Mouse (Mus musculus) CD4-positive, CD25-positive, alpha-beta regulatory T cell, adult 9 weeks (primary cell): Measurements from ENCODE around the gene Ap3d1. TPM values are rescaled to one million over a fixed set of nuclear protein-coding genes. Genes with fewer than 3 reads are reported as not detected.

Source experiments
- polyA plus RNA-seq: library from polyadenylated mRNA; unstranded; fragments of 100-300 nt; shearing (Covaris generic); gene quantifications from one replicate; pipeline ENCODE4 v1.2.1, GENCODE M21; 2017

Gene Ap3d1
- 34.9 TPM for polyA plus RNA-seq

DNA sequence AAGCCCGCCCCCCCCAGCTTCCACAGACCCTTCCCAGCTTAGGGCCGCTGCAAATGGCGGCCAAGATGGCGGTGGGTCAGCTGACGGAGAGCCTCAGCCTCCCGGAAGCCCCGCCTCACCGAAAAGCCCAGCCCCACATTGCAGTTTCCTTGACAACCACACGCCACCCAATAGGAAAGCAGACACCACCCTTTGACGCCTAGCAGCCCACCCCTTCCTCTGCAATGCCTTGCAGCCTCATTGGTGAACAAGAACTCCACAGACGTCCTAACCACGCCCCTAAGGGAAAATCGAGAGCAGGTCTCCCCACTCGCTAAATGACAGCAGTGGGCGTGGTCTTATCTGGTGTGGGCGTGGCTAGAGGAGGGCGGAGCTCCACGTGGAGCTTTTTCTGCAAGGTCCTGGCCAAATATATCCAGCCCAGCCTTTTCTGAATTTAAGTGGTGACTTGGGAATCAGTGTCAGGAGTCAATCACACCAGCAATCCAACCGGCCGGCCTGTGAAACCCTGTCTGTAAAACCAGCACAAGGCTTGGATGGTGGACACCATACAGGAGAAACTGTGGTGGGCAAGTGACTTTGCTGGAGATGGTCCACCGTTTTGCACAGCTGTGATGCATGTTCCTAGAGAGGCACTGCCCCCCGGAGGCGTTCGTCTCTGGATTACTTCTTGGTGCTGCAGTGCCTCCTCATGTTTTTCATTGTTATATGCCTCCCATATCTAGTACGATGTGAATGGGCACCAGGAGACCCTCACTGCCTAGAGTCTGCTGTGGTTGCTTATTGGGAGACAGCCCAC lies at the start of gene Ap3d1:
Gene Ap3d1 (minus strand): TSS at position 85 of the 799 bp plus-strand sequence.

DNA sequence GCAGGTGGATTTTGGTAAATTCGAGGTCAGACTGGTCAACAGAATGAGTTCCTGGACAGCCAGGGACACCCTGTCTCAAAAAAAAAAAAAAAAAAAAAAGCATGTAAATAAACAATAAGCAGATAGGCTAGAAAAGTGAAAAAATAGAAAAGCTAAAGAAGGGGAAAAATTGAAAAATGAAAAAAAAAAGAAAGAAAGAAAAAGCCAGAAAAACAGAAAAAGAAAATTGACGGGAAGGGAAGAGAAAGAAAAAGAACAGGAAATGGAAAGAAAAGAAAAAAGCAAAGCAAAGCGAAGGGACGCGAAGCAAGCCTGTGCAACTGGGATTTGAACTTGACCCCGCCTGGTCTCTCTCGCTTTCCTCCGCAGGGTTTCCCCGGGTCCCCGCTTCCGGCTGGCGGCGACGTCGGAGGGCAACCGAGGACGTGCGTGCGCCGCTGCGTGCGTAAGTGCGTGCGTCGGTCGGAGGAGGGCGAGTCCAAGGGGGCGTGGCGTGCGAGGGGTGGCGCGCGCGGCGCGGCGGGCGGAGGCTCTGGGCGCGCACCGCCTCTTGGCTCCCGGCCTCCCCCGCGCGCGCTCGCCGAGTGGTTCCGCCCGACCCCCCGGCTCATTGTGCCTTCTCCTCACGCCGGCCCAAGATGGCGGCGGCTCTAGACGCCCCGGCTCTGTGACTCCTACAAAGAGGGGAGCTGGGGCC lies 12.7 kb upstream of the Ap3d1 start, which contains the start of gene Dot1l:
Gene Dot1l (plus strand): TSS at position 613 of the 697 bp plus-strand sequence.

DNA sequence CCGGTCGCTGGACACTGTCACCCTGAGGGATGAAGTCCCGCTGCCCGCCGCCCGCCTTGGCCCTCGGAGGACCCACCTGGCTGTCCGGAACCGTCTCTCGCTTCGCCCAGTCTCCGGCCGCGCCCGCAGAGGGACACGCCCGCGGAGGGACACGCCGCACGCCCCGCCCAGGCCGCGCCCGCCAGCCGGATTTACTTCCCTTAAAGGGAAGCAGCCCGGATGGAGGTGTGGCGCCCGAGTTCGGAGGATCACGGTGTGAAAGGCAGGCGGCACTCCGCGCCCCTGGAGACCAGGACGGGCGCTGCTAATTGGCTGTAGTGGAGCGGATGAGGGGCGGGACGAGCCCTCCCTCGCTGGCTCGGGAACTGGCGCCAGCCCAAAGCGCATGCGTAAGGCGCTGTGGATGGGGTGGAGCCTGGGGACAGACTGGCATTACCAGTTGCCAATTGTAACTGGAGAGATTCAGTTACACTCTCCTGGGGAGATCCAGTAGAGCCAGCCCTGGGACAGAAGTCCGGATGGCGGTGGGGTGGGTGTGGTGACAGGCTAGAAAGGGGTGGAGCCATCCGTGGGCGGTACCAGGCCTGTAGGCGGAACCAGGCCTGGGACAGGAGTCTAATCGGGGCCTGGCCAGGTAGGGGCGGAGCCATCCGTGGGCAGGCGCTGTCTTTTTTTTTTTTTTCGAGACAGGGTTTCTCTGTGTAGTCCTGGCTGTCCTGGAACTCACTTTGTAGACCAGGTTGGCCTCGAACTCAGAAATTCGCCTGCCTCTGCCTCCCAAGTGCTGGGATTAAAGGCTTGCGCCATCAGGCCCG lies 40.1 kb downstream of the Ap3d1 start, which contains the start of the genes Mob3a and Izumo4:
Gene Mob3a (minus strand): TSS at position 257 of the 815 bp plus-strand sequence.
Gene Izumo4 (plus strand): TSS at position 464 of the 815 bp plus-strand sequence.

DNA sequence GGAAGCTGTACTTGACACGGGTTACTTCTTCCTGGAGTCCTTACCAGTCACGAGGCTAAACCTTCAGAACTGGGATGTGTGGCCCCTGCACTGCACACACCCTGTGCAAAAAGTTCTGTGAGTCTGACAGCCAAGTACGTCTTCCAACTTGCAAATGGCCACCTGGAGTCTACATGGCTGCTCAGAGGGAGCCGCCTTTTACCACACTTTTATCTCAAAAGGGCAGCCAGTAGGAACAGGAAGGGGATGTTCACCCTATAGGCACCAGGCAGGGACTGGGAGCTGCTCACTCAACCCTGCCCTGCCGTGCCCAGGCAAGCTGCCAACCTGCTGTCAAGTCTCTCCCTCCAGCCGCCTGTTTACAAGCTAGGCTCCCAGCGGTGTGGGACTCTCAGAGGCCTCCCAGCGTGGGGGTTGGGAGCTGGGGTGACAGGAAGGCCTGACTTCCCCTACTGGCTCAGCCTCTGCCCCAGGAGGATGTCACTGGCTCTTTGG lies 64.1 kb downstream of the Ap3d1 start, which contains the start of gene Mknk2:
Gene Mknk2 (minus strand): TSS at position 171 of the 495 bp plus-strand sequence.

Other genes with a start within 250 kb of the Ap3d1 start
- not detected for gene Onecut3, start 247.4 kb downstream of the Ap3d1 start, polyA plus RNA-seq
- not detected for gene Atp8b3, start 203.1 kb downstream of the Ap3d1 start, polyA plus RNA-seq
- gene Rexo1, start 180.7 kb downstream of the Ap3d1 start, polyA plus RNA-seq = 38.4 TPM
- 0.87 TPM for gene Klf16, start 164.9 kb downstream of the Ap3d1 start, polyA plus RNA-seq
- 23.8 TPM for gene Abhd17a, start 151.9 kb downstream of the Ap3d1 start, polyA plus RNA-seq
- 128 TPM for gene Scamp4, start 139.4 kb downstream of the Ap3d1 start, polyA plus RNA-seq
- 5.2 TPM for gene Adat3, start 139.4 kb downstream of the Ap3d1 start, polyA plus RNA-seq
- 6.8 TPM for gene Gm49322, start 136.2 kb downstream of the Ap3d1 start, polyA plus RNA-seq
- gene Csnk1g2, start 119.4 kb downstream of the Ap3d1 start, polyA plus RNA-seq = 9.4 TPM
- gene Btbd2, start 85.2 kb downstream of the Ap3d1 start, polyA plus RNA-seq = 4.2 TPM
- 15.4 TPM for gene Mknk2, start 64.2 kb downstream of the Ap3d1 start, polyA plus RNA-seq
- gene Mob3a, start 40.3 kb downstream of the Ap3d1 start, polyA plus RNA-seq = 385 TPM
- 188 TPM for gene Izumo4, start 40.1 kb downstream of the Ap3d1 start, polyA plus RNA-seq
- 7.6 TPM for gene Dot1l, start 12.9 kb upstream of the Ap3d1 start, polyA plus RNA-seq
- 98.7 TPM for gene Sf3a2, start 55.9 kb upstream of the Ap3d1 start, polyA plus RNA-seq
- 166 TPM for gene Plekhj1, start 56.4 kb upstream of the Ap3d1 start, polyA plus RNA-seq
- not detected for gene Amh, start 63.0 kb upstream of the Ap3d1 start, polyA plus RNA-seq
- not detected for gene Jsrp1, start 71.2 kb upstream of the Ap3d1 start, polyA plus RNA-seq
- 2,307 TPM for gene Oaz1, start 84.4 kb upstream of the Ap3d1 start, polyA plus RNA-seq
- not detected for gene Lingo3, start 101.8 kb upstream of the Ap3d1 start, polyA plus RNA-seq
- gene Lsm7, start 112.9 kb upstream of the Ap3d1 start, polyA plus RNA-seq = 236 TPM
- gene Sppl2b, start 113.0 kb upstream of the Ap3d1 start, polyA plus RNA-seq = 35.5 TPM
- gene Tmprss9, start 129.6 kb upstream of the Ap3d1 start, polyA plus RNA-seq = not detected
- gene Timm13, start 158.7 kb upstream of the Ap3d1 start, polyA plus RNA-seq = 269 TPM
- gene Lmnb2, start 176.0 kb upstream of the Ap3d1 start, polyA plus RNA-seq = 10.1 TPM
- gene Gadd45b, start 187.8 kb upstream of the Ap3d1 start, polyA plus RNA-seq = 80.1 TPM